Mouse (Mus musculus) E14TG2a.4 (cell line): ENCODE measurements around the gene Steap1.
A peak's percentile ranks its signal among the peaks of the same experiment; 100 is the strongest.

Experiments used
- CTCF ChIP-seq: conservative IDR thresholded peaks from 2 replicates; pipeline ENCODE4 v1.5.1; 2014; ENCODE audit warnings: low read length
- POU5F1 ChIP-seq: IDR thresholded peaks from 2 replicates; pipeline ENCODE4 v1.6.1; 2014; ENCODE audit warnings: low read length, borderline replicate concordance

GRCm38 (mm10) chr5:5749772-5750222 is 671 bp upstream of the Steap1 start:
- peak; percentile 61 for TF ChIP-seq CTCF
- TF ChIP-seq POU5F1, result no peak
